Mouse (Mus musculus): ENCODE data around the gene Gm10645.

The Gm10645 gene

DNA sequence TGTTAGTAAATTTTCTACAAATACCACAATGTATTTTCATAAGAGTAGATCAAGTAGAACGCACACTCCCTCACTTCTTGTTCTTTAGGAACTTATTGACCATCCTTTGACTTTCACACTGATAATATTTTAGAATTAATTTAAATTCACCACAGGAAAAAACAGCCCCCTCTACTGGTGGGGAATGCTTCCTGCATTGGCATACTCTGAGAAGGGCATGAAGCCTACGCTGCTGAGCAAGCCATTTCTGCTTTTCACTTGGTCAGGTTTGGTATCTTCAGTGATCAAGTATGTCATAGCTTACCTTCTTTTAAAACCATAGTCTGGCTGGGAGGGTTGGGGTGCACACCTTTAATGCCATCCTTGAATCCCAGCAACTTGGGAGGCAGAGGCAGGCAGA is 3.7 kb upstream of the Gm10645 start:
- CTCF ChIA-PET = interaction anchor here (0.8 kb wide), 1 partner anchor 10 kb away, joined by 6 read pairs; no protein-coding TSS in a partner anchor

DNA sequence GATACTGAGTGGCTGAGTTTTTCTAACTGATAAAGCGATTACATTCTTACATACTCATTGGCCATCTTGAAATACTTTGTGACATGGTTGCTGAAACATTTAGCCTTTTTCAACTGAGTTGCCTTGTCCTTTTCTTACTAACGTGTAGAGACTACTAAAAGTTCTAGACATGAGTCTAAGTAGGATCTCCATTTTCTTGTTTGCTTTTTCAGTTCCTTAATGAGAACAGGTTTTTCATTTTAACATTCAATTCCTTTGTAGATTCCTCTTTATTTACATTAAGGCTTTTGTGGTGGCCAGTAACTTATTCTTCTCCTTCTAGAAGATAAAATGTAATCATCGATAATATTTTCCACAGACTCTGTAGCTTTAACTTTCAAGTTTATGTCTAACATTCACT is 3.2 kb upstream of the Gm10645 start:
- CTCF ChIA-PET = no interaction called here

GRCm38 (mm10) chr8:83167932-83168331 is 2.0 kb upstream of the Gm10645 start:
- CTCF ChIA-PET = no interaction called here

- CTCF ChIA-PET = no interaction called here
Observed at GRCm38 (mm10) chr8:83165235-83165930, 587 bp downstream of the Gm10645 start, which contains the start of gene Tbc1d9. Tbc1d9 (plus strand) TSS chr8:83165352.

- CTCF ChIA-PET = no interaction called here
Observed at GRCm38 (mm10) chr8:83160613-83161012, 5.4 kb downstream of the Gm10645 start.

DNA sequence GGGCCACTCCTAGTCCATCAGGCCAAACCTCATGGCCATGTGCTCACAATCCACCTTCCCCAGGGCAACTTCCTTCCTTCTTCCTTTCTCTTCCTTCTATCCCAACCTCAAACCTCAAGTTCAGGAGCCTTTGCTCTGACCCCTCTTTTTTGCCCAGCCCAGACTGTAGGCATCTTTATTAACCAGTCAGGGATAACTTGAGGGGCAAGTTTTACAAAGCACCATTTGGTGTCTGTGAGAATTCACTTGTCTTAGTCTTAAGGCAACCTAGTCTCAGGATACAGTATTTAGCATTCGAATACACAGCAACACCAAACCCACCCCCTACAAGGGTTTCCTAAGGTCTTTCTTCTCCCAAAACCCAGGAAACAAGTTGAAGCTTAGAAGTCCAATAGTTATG is 6.4 kb downstream of the Gm10645 start:
- CTCF ChIA-PET = interaction anchor here (0.6 kb wide), 1 partner anchor 10 kb away, joined by 6 read pairs; no protein-coding TSS in a partner anchor

- CTCF ChIA-PET = no interaction called here
Observed at GRCm38 (mm10) chr8:83158971-83159370, 7.0 kb downstream of the Gm10645 start.

DNA sequence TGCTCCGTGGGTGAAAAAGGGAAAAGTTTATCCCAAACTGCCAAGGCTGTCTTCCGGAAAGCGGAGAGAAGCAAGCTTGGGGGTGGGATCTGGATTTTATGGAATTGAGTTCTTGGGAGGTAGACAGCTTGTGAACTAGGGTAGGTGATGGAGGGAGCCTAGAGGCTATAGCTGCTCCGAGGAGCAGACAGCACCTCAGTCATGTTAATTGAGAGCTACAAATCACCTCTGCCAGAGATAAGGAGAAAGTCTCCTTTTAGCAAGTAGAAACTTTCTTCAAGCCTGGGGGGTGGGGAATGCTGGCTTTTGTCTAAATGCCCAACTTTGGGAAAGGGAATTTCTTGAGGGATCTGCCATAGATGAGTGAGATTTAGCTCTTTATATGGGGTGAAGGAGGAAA is 10.9 kb downstream of the Gm10645 start:
- CTCF ChIA-PET = no interaction called here

- CTCF ChIA-PET = no interaction called here
Observed at GRCm38 (mm10) chr8:83152470-83152869, 13.5 kb downstream of the Gm10645 start.

DNA sequence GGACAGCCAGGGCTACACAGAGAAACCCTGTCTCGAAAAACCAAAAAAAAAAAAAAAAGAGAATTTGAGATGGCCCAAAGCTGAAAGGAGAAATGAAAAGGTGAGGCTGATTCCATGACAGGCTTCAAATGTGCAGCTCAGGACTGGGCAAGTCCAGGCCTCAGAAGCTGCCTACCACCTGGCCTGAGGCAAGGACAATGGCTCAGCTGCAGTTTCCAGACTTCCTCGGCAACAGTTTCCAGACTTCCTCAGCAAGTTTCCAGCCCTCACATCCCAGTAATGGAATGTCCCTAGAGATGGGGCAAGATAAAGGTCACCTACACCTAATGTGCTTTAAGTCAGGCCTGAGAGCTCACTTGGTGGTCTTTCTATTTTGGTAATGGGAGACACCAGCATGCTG is 13.9 kb downstream of the Gm10645 start:
- CTCF ChIA-PET = no interaction called here

DNA sequence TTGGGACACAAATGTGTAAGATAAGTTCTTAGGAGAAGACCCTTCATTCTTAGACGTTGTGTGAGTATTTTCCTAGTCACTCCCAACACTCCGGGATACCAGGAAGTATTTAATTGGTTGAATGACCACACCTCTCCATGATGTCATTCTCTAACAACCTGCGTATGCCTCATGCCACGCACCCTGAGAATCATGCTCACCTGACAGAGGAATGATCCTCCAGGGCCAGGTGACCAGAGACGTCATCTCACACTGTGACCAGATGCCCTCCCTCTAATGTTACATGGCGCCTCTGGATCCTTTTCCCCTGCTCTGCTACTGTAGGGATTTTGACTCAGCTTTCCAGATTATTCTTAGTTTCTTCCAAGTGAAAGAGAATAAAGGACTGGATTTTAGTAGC is 16.8 kb downstream of the Gm10645 start:
- CTCF ChIA-PET = no interaction called here

GRCm38 (mm10) chr8:83145421-83145820 is 20.5 kb downstream of the Gm10645 start:
- CTCF ChIA-PET = no interaction called here

GRCm38 (mm10) chr8:83144601-83145000 is 21.4 kb downstream of the Gm10645 start:
- CTCF ChIA-PET = no interaction called here

- CTCF ChIA-PET = no interaction called here
Observed at GRCm38 (mm10) chr8:83141358-83141757, 24.6 kb downstream of the Gm10645 start.

- CTCF ChIA-PET = interaction anchor here (0.7 kb wide), 1 partner anchor 46 kb away, joined by 4 read pairs; no protein-coding TSS in a partner anchor
Observed at GRCm38 (mm10) chr8:83140701-83141111, 25.3 kb downstream of the Gm10645 start.

DNA sequence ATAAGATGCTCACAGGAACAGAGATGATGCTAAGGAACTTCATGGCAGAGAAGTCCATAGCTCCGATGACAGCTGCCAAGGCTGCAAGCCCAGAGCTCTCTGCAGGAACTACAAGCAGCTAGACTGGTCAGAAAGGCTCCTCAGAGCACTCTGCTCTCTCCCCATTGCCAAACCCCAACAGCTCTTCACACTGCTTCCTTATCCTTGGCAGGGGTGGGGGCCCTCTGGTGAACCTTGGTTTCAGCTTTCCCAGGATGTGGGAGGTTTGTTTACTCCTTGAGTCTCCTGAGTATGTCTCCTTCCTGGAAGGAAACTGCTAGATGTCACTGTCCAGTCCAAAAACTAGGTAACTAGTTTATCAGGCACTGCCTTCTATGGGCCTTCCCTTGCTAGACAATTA is 25.9 kb downstream of the Gm10645 start:
- CTCF ChIA-PET = interaction anchor here (0.7 kb wide), 1 partner anchor 46 kb away, joined by 4 read pairs; no protein-coding TSS in a partner anchor

DNA sequence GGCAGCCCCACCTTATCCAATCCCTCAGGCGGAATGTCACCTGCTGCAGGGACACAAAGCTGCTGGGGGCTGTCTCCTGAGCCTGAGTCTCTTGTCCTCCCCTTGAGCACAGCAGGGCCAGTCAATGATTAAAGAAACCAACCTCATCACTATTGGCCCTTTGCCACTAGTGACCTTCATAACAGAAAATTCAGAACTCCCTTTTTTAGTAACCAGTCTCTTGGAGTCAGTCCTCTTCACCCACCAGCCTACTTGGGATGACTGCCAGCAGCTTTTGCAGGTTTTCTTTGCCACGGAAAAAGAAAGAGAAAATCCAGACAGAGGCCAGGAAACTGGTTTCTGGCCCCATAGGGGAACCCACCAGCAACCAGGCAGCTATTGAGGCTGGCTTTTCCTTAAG is 30.9 kb downstream of the Gm10645 start:
- CTCF ChIA-PET = no interaction called here

Data from spleen, embryonic (tissue).